Mouse (Mus musculus) C2C12 (cell line): ENCODE measurements around the gene Cst6.

Experiments
- CEBPB ChIP-seq: IDR thresholded peaks from one replicate; pipeline ENCODE4 v1.6.1; 2011; ENCODE audit warnings: low read depth, mild to moderate bottlenecking, control low read depth, moderate library complexity
- CTCF ChIP-seq: IDR thresholded peaks from one replicate; pipeline ENCODE4 v1.5.1; 2011; ENCODE audit not compliant: control insufficient read depth, insufficient read depth, insufficient read length
- MAX ChIP-seq: IDR thresholded peaks from one replicate; pipeline ENCODE4 v1.6.1; 2011; ENCODE audit warnings: mild to moderate bottlenecking, control low read depth
- MYOG ChIP-seq: IDR thresholded peaks from one replicate; pipeline ENCODE4 v1.6.1; 2011; ENCODE audit not compliant: control insufficient read depth, insufficient read length; ENCODE audit errors: extremely low read depth
- USF1 ChIP-seq: IDR thresholded peaks from one replicate; pipeline ENCODE4 v1.6.1; 2011; ENCODE audit warnings: low read depth, mild to moderate bottlenecking, control low read depth, moderate library complexity

GRCm38 (mm10) chr19:5296630-5297029, 52.7 kb downstream of the Cst6 start:
- TF ChIP-seq MAX: no peak
- TF ChIP-seq USF1: no peak
- TF ChIP-seq CTCF: no peak
- TF ChIP-seq MYOG: no peak
- TF ChIP-seq CEBPB: no peak
